Comparison of ENCODE assay signal across 8 mouse cellular contexts in the genomic region with DNA sequence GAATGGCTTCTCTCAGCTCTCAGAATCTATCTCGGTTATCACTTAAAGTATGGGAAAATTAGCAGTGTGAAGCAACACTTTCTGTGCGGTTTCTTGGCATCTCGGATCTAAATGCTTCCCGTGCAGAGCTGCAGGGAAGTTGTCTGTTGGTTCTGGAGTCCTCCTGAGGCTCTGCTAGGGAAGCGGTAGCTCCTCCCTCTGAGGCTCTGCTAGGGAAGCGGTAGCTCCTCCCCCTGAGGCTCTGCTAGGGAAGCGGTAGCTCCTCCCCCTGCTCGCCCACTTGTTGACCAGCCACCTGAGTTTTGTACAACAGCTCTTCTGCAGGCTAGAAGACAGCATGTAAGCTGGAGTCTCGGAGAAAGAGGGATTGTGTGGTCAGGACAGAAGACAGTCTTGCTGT. TPM values are rescaled to one million over a fixed set of nuclear protein-coding genes. Genes with fewer than 3 reads are reported as not detected.
DNase-seq lines count a peak whose midpoint lies in the region; ATAC-seq and TF ChIP-seq lines count a peak whose summit lies in the region.

No protein-coding gene starts in this region.

- no peak overlapping the region for H3K4me3 ChIP-seq in embryonic facial prominence, embryonic 10.5 days
- H3K4me3 ChIP-seq in intestine, embryonic 14.5 days (ENCODE audit: low read depth, low read length): no peak overlapping the region
- H3K4me3 ChIP-seq in liver, postnatal 0 days (ENCODE audit: low read depth, low read length): no peak overlapping the region
- H3K4me3 ChIP-seq in stomach, embryonic 14.5 days (ENCODE audit: low read depth, low read length): no peak overlapping the region

- no peak overlapping the region for H3K9ac ChIP-seq in intestine, embryonic 14.5 days (ENCODE audit: low read length)
- no peak overlapping the region for H3K9ac ChIP-seq in liver, postnatal 0 days (replicated peaks)
- no peak overlapping the region for H3K9ac ChIP-seq in stomach, embryonic 14.5 days (replicated peaks; ENCODE audit: low read depth, low read length)

- no peaks in the 10 kb centered on the region for H3K9me3 ChIP-seq in embryonic facial prominence, embryonic 10.5 days
- H3K9me3 ChIP-seq in intestine, embryonic 14.5 days (ENCODE audit: control insufficient read depth, low read length): no peaks in the 10 kb centered on the region
- no peaks in the 10 kb centered on the region for H3K9me3 ChIP-seq in liver, postnatal 0 days (ENCODE audit: low read length)
- H3K9me3 ChIP-seq in stomach, embryonic 14.5 days (ENCODE audit: control insufficient read depth, low read depth, low read length): no peaks in the 10 kb centered on the region

- H3K4me2 ChIP-seq in intestine, embryonic 14.5 days (ENCODE audit: low read length): peak overlapping the region; percentile 15
- peak overlapping the region; percentile 31 for H3K4me2 ChIP-seq in liver, postnatal 0 days (ENCODE audit: low read depth, low read length)
- 0 out of 2 replicates have a peak overlapping the region, but pooled peaks have one; percentile 14 for H3K4me2 ChIP-seq in stomach, embryonic 14.5 days (replicated peaks; ENCODE audit: low read depth, low read length)

- no peak overlapping the region for H3K27ac ChIP-seq in embryonic facial prominence, embryonic 10.5 days (replicated peaks)
- no peak overlapping the region for H3K27ac ChIP-seq in intestine, embryonic 14.5 days (ENCODE audit: low read depth)
- H3K27ac ChIP-seq in liver, postnatal 0 days (ENCODE audit: low read depth): no peak overlapping the region
- no peak overlapping the region for H3K27ac ChIP-seq in stomach, embryonic 14.5 days (ENCODE audit: low read length)

- peak; percentile 77 for ATAC-seq in intestine, embryonic 14.5 days (replicated peaks; ENCODE audit: low FRiP score, low TSS enrichment, low read depth)
- peak; percentile 77 for ATAC-seq in liver, postnatal 0 days
- ATAC-seq in stomach, embryonic 14.5 days (ENCODE audit: insufficient number of reproducible peaks, insufficient read depth, low FRiP score, low read depth): peak; percentile 63; the same call in 1 of the 2 replicates

- H3K4me1 ChIP-seq in embryonic facial prominence, embryonic 10.5 days: peaks cover 6% of the 10 kb centered on the region
- H3K4me1 ChIP-seq in intestine, embryonic 14.5 days (replicated peaks; ENCODE audit: control insufficient read depth, insufficient read depth, low read length): peaks cover 8% of the 10 kb centered on the region
- H3K4me1 ChIP-seq in liver, postnatal 0 days (ENCODE audit: insufficient read depth): peaks cover 12% of the 10 kb centered on the region
- no peaks in the 10 kb centered on the region for H3K4me1 ChIP-seq in stomach, embryonic 14.5 days (ENCODE audit: control insufficient read depth, insufficient read depth, low read length)

- peak; percentile 52 for DNase-seq in adrenal gland, postnatal 14 days
- DNase-seq in adrenal gland, postnatal 25 days: no peak
- peak; percentile 46 for DNase-seq in embryonic facial prominence, embryonic 10.5 days (ENCODE audit: low spot score)
- peak; percentile 56 for DNase-seq in intestine, embryonic 14.5 days (ENCODE audit: low spot score)
- peak; percentile 63 for DNase-seq in liver, postnatal 0 days
- DNase-seq in T-cell, adult 2 months (ENCODE audit: low spot score): no peak
- no peak for DNase-seq in layer of hippocampus, adult 18-20 months (ENCODE audit: low spot score in 2 of 2)

- no peak for TF ChIP-seq EP300 in liver, postnatal 0 days (IDR thresholded peaks at IDR 0.05; ENCODE audit: low read depth)

- WGBS in embryonic facial prominence, embryonic 10.5 days: 20% methylated on average over 9 of the region's 9 CpGs
- 20% methylated on average over 9 of the region's 9 CpGs for WGBS in intestine, embryonic 14.5 days
- 15% methylated on average over 9 of the region's 9 CpGs for WGBS in liver, postnatal 0 days (ENCODE audit: insufficient replicate concordance)
- WGBS in stomach, embryonic 14.5 days: 24% methylated on average over 9 of the region's 9 CpGs

- TF ChIP-seq CTCF in liver, postnatal 0 days (IDR thresholded peaks at IDR 0.05; ENCODE audit: low read depth): no peak

- H3K27me3 ChIP-seq in embryonic facial prominence, embryonic 10.5 days (replicated peaks; ENCODE audit: low read depth, poor library complexity, severe bottlenecking): no peaks in the 10 kb centered on the region
- H3K27me3 ChIP-seq in intestine, embryonic 14.5 days (replicated peaks; ENCODE audit: control insufficient read depth, insufficient read depth, low read length): no peaks in the 10 kb centered on the region
- H3K27me3 ChIP-seq in liver, postnatal 0 days (ENCODE audit: insufficient read depth, low read length): no peaks in the 10 kb centered on the region
- H3K27me3 ChIP-seq in stomach, embryonic 14.5 days (ENCODE audit: control insufficient read depth, insufficient read depth, low read length): no peaks in the 10 kb centered on the region

- H3K36me3 ChIP-seq in embryonic facial prominence, embryonic 10.5 days (replicated peaks): no peaks in the 10 kb centered on the region
- no peaks in the 10 kb centered on the region for H3K36me3 ChIP-seq in intestine, embryonic 14.5 days (ENCODE audit: control insufficient read depth, insufficient read depth, low read length)
- H3K36me3 ChIP-seq in liver, postnatal 0 days (replicated peaks; ENCODE audit: insufficient read depth, low read length): no peaks in the 10 kb centered on the region; the same call in 1 of the 2 replicates
- no peaks in the 10 kb centered on the region for H3K36me3 ChIP-seq in stomach, embryonic 14.5 days (ENCODE audit: control insufficient read depth, insufficient read depth, low read length)

RNA-seq across cellular contexts. Expression of a gene that starts 20.9 kb away (rescaled TPM):
- 56.0 and 58.9 TPM in 2 replicates for total RNA-seq in adrenal gland, postnatal 14 days (2021)
- 67.2 and 81.2 TPM in 2 replicates for total RNA-seq in adrenal gland, postnatal 25 days (2021)
- polyA plus RNA-seq in embryonic facial prominence, embryonic 10.5 days (2016; fragmentation: Nextera tagmentation; extraction: Ambion mirVana): 21.2 and 21.3 TPM in 2 replicates
- 26.9 and 31.3 TPM in 2 replicates for polyA plus RNA-seq in intestine, embryonic 14.5 days (2014; fragmentation: Nextera tagmentation; extraction: Ambion mirVana)
- 26.1 and 28.0 TPM in 2 replicates for polyA plus RNA-seq in liver, postnatal 0 days (2015; fragmentation: Nextera tagmentation; extraction: Ambion mirVana)
- polyA plus RNA-seq in stomach, embryonic 14.5 days (2014; fragmentation: Nextera tagmentation; extraction: Ambion mirVana): 43.5 and 43.8 TPM in 2 replicates
- total RNA-seq in layer of hippocampus, adult 18-20 months (2021): 100 to 1,000 TPM; 113 to 114 TPM

Comparison
In these comparisons a context has a peak if more than half of its experiments do, and no peak if none do; other contexts are left out.
1. DNase-seq: peak in adrenal gland, postnatal 14 days (single experiment), embryonic facial prominence, embryonic 10.5 days (single experiment), intestine, embryonic 14.5 days (single experiment) and liver, postnatal 0 days (single experiment); none in adrenal gland, postnatal 25 days (single experiment), T-cell, adult 2 months (single experiment) and layer of hippocampus, adult 18-20 months (0 of 2).
2. Peak in every context shown above with its lines, with median percentiles within 50 percentile points of each other: ATAC-seq and H3K4me2 ChIP-seq.